Mouse (Mus musculus) left cerebral cortex, adult 18-20 months (tissue): ENCODE results near the gene Hapln1. TPM values are rescaled to one million over a fixed set of nuclear protein-coding genes. Genes with fewer than 3 reads are reported as not detected.

Source experiments
- DNase-seq, 2 experiments: peaks; one replicate each; pipeline ENCODE4 v3.0.0; 2021 to 2022; ENCODE audit warnings: low spot score in 2 of 2, mixed read lengths in 1 of 2
- long read RNA-seq, 2 experiments: library from polyadenylated mRNA; stranded (forward); transcript quantifications; one replicate each; pipeline ENCODE4 v2.0.0; 2021
- total RNA-seq, 2 experiments: library from RNA; stranded (reverse); gene quantifications; 2 replicates each; pipeline ENCODE4 v1.2.3; 2021

Hapln1 gene
- total RNA-seq, result 10 to 100 TPM; 18.6 to 20.5 TPM
- long read RNA-seq, experiment 1, partial matches to known transcripts, result 15 of 16 reads
- long read RNA-seq, experiment 1, other reads (novel, unspliced or antisense), result 1 of 16 reads
- long read RNA-seq, experiment 2, partial matches to known transcripts, result 9 of 11 reads
- long read RNA-seq, experiment 2, other reads (novel, unspliced or antisense), result 2 of 11 reads

DNA sequence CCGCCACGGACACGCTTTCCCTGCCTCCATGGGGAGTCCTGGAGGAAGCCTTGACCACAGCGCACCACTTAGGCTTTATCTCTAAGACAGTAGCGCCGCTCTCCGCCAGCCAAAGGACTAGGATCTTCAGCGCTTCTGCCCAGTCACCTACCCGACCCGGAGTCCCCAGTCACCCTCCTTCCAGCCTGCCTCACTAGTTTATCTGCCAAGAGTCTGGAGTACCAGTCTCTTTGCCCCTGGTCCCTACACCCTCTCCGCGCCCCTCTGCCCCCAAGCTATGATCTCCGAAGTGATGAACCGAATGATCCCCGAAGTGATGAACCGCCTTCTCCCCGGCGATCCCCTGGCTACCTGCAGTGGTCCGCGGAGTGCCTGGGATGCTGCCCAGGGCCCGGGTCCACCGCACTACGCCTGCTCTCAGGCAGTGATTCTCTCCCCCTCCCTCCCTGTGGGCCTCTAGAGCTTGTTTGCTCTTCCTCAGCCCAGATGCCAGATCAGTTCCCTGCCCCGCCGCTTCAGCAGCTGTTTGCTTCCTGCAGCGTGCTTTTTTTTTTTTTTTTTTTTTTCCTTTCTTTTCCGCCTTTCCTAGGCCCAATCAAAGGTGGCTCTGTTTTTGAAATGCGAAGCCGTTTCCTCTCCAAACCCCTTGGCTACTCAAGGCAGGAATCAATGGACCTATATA, at the start of gene Hapln1:
Gene Hapln1, plus strand, starts transcription at position 592 of the 682 bp plus-strand sequence.
- DNase-seq, result peak; percentile 50 to 54

GRCm38 (mm10) chr13:89493169-89493568, 46.4 kb upstream of the Hapln1 start:
- DNase-seq, result no peak

GRCm38 (mm10) chr13:89493678-89494077, 45.9 kb upstream of the Hapln1 start:
- DNase-seq, result no peak

- no peak for DNase-seq
Measured at GRCm38 (mm10) chr13:89496569-89496968, 43.0 kb upstream of the Hapln1 start.

DNA sequence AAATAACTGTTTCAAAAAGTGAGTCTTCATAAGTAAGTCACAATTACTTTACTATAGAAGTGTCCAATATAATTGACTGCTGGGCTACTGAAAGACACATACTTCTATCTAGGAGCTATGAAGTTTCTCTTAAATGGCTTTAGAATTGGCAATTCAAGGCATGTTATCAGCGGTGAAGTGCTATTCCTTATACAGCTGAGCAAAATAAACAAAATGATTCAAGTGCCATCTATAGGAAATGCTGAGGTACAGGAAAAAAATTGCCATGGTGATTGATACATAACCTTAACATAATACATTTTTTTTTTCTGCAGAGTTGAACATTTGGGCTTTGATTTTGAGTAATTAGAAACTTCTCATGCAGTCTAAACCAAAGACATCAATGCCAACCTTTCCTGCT, 40.2 kb upstream of the Hapln1 start:
- DNase-seq, result no peak

DNA sequence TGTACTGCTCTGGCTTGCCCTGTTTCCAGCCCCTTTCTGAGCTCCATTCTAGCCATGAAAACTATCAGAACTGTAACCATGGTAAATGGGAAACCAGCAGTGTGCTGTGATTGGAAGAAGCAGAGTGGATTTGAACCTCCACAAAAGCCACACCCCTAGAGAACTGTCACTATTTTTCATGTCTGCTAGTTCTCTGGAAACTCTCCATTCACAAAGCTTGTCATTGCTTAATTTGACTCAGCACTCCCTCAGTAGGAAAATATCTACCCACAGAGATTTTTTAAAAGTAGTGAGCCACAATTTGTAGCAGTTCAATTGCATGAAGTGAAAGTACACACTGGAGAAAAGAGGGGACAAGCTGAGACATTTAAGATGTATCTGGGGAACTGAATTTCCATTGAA, 18.1 kb upstream of the Hapln1 start:
- DNase-seq, result no peak

DNA sequence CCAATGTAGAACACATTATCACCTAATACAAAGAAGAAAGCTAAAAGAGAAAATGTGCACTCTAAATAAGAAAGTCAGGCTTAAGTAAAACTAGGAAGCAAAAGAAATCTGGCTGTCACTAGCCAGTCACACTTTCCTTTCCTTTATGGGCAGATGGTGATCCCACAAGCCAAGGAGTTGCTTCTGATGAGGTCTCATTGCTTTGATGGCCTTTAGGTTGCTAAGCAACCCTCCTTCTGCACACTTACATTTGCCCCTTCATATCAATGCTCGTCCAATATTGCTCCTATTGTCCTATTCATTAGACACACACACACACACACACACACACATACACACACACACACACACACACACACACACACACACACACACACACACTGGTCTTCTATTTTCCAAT, 10.9 kb upstream of the Hapln1 start:
- DNase-seq, result no peak

- DNase-seq, result no peak
Measured at GRCm38 (mm10) chr13:89530386-89530785, 9.2 kb upstream of the Hapln1 start.

DNA sequence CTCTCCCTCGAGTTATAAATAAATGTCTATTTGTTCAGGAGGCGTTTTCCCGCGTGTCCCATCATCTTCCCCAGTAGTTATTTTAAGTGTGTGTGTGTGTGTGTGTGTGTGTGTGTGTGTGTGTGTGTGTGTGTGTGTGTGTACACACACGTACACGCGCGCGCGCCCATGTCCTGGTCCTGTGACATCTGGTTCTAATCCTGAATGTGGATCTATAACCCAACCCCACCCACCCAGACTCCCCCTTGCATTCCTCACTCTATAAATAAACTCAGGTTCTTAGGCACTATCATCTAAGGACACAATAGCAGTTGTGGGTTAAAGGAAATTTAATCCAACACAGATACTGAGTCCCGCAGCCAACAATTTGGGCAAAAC, 280 bp downstream of the Hapln1 start:
- DNase-seq, result no peak

- no peak for DNase-seq
Measured at GRCm38 (mm10) chr13:89540301-89540982, 846 bp downstream of the Hapln1 start.

GRCm38 (mm10) chr13:89543003-89543402, 3.4 kb downstream of the Hapln1 start:
- DNase-seq, result peak in 1 of 2 experiments; percentile 25

DNA sequence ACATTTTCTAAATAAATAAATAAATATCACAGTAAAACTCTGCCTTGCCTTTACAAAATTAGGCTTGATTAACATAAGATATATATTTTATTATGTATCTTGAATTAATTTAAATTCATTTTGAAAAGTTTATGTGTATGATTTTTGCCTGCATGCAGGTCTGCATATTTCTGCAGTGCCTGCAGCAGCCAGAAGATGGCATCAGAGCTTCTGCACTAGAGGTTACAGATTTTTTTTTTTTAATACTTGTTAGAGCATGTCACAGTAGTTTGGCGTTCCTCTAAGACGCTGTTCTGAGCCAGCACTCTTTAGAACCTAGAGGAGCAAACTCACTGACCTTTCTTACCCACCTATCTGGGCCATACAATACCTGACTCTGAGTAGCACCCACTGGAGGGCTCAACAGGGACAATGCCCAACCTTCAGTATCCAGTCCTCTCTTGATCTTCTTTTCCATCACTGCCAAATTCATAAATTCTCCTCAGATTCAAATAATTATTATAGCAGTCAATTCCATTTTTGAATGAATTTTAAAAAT, 8.7 kb downstream of the Hapln1 start:
- DNase-seq, result peak; percentile 47 to 59

- DNase-seq, result no peak
Measured at GRCm38 (mm10) chr13:89549507-89549906, 9.9 kb downstream of the Hapln1 start.

- no peak for DNase-seq
Measured at GRCm38 (mm10) chr13:89551502-89551901, 11.9 kb downstream of the Hapln1 start.

- no peak for DNase-seq
Measured at GRCm38 (mm10) chr13:89564518-89564917, 24.9 kb downstream of the Hapln1 start.

DNA sequence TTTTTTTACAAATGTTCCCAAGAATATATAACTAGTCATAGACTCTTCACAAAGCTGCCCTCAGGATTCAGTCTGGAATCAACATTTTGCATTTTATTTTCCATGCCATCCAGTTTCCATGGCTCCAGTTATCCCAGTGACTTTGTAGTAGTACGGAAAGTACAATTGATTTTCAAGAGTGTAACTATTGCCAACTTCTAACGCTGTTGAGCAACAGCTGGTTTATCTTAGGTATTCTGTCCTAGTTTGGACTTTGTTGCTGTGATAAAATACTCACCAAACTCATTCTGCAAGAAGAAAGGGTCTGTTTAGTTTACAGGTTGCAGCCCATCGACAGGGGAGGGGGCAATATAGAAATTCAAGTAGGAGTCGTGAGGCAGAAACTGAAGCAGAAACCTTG, 26.7 kb downstream of the Hapln1 start:
- no peak for DNase-seq

DNA sequence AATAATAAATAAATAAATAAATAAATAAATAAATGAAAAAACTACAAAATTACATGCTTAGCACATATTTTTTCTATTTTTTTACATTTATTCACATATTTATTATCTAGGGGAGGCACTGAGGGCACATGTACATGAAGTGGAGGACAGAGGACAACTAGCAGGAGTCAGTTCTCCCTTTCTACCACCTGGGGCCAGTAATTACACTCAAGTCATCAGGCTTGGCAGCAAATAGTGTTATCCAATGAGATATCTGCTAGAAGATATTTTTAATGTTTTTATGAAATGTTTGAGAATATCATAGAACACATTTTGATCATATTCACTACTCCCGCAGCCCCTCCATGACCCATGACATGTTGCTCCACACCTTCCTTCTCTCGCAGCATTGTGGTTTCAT, 39.5 kb downstream of the Hapln1 start:
- no peak for DNase-seq

DNA sequence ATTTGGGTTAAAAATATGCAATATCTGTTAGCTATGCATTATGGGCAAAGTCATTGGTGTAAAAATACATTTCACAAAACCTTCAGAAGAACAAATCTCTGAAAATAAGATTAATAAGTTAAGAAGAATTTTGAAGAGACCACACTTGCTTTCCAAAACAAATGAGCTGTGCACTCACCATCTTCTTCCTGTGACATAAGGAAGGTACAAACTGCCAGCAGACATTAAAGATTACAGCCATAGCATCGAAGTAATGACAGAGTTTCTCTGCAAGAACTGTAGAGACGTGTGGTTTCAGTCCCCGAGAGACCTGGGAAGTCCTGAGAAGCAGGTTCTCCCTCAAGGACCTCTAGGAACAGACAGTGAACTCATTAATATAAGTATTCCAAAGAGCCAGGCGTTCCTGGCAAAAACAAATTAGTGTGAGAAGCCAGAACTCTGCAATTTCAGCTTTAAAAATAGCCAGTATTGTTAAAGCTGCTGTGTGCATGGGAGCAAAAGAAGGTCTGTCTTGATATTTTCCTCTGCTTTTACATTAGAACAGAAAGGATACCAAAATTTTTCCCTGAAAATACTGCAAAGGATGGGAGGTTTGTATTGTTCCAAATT, 43.6 kb downstream of the Hapln1 start:
- DNase-seq, result no peak

GRCm38 (mm10) chr13:89583747-89584738, 44.4 kb downstream of the Hapln1 start:
- DNase-seq, result no peak

DNA sequence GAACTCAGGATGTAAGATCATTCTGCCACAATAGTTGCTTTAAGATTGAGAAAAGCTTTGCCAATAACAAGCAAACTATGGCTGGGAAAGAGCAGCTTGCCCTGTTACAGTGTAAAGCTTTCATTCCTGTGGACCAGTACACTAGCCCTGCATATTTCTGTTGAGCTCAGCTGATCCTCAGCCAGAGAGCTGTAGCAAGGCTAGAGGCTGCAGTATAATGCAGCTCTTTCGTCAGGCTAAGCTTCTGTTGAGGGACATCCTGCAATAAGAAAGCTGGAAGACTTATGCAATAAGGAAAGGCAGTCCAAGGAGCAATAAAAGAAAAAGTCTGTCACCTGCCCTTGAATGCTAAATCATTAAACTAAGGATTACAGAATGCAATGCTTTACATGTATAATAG, 45.5 kb downstream of the Hapln1 start:
- no peak for DNase-seq

GRCm38 (mm10) chr13:89595105-89595504, 55.5 kb downstream of the Hapln1 start:
- no peak for DNase-seq
